Mouse (Mus musculus) adrenal gland, adult 2 months (tissue): ENCODE measurements around the gene Icam5. TPM values are rescaled to one million over a fixed set of nuclear protein-coding genes. Genes with fewer than 3 reads are reported as not detected.
A peak's percentile ranks its signal among the peaks of the same experiment; 100 is the strongest.
"Not testable (repeated sequence)": the region's sequence is repeated elsewhere in the genome, so short reads cannot be mapped to it uniquely, and the experiment has no call there.

Experiments used
- DNase-seq: peaks from one replicate; pipeline ENCODE4 v3.0.0; 2021
- microRNA-seq, 2 experiments: library from miRNA; unstranded; fragments of <30 nt; microRNA quantifications; one replicate each; pipeline ENCODE4 v1.2.0; 2021
- polyA plus RNA-seq: library from polyadenylated mRNA; depleted of rRNA; stranded (reverse); fragments of >200 nt; gene quantifications from 2 replicates; pipeline ENCODE4 v1.2.3, GENCODE M21; 2012; rRNA removed
- total RNA-seq, 2 experiments: library from RNA; stranded (reverse); gene quantifications; 2 replicates each; pipeline ENCODE4 v1.2.3; 2021

Icam5 gene
- total and polyA plus RNA-seq, 3 experiments: 0.17 to 0.48 (median 0.31) TPM

GRCm38 (mm10) chr9:21035586-21035985 lies 3.7 kb downstream of the Icam5 start:
- no peak for DNase-seq

GRCm38 (mm10) chr9:21036161-21036560 lies 4.3 kb downstream of the Icam5 start:
- no peak for DNase-seq

DNA sequence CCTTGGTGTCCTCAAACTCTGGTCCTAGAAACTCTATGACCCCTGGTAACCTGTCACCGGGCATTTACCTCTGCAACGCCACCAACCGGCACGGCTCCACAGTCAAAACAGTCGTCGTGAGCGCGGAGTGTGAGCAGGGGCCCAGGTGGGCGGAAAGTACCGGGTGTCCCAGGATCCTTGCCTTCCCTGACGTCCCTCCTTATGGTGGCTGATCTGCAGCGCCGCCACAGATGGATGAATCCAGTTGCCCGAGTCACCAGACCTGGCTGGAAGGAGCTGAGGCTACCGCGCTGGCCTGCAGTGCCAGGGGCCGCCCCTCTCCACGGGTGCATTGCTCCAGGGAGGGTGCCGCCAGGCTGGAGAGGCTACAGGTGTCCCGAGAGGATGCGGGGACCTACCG lies 4.8 kb downstream of the Icam5 start:
- no peak for DNase-seq

DNA sequence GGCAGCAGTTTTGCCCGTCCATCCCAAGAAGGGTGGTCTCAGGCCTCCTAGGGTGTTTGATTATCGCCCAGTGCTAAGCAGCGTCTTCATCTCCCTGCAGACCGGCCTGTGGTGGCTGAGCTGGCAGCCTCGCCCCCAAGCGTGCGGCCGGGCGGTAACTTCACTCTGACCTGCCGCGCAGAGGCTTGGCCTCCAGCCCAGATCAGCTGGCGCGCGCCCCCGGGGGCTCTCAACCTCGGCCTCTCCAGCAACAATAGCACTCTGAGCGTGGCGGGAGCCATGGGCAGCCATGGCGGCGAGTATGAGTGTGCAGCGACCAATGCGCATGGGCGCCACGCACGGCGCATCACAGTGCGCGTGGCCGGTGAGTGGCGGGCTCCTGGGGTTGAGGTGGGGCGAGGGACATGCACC lies 5.6 kb downstream of the Icam5 start:
- peak; percentile 13 for DNase-seq

DNA sequence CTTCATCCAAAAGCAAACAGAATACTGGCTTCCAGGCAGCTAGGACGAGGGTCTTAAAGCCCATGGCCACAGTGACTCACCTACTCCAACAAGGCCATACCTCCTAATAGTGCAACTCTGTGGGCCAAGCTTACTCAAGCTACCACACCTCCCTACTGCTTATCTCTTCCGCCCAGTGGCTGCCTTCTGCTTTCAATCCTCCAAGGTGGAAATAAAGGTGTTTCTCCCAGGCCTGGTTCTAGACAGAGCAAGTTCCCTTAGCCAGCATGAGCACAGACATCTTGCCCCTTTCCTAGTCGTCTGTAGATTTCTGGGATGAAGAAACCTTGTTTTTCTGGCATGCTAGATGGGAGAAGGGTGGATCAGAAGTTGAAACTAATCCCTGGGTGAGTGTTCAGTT lies 7.9 kb downstream of the Icam5 start:
- no peak for DNase-seq

- peak; percentile 36 for DNase-seq
Measured at GRCm38 (mm10) chr9:21041308-21041707, 9.4 kb downstream of the Icam5 start.

DNA sequence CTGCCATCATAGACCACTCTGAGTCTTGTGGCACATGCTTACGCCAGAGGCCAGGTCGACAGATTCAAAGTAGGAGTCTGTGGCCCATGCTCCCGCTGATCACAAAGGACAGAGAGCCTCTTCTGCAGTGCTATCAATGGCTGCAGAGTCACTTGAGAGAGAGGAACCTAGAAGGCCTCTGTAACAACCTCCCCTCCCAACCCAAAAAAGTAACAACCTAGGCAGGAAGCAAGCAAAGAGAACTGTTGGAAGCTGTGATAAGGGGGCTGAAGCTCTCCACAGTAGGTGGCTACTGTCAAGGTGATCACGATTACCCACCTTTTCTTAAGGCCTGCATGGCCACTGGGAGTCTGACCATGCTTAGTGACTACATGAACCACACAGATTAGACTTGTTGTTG lies 11.7 kb downstream of the Icam5 start:
- DNase-seq: no peak

DNA sequence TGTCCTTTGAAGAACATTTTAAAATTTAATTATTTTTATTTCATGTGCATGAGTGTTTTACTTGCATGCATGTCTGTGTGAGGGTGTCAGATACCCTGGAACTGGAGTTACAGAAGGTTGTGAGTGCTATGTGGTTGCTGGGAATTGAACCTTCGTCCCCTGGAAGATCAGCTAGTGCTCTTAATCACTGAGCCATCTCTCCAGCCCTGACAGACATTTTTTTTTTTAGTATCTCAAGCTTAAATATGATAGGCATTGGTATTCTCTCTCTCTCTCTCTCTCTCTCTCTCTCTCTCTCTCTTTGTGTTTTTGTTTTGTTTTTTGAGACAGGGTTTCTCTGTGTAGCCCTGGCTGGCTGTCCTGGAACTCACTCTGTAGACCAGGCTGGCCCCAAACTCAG lies 12.9 kb downstream of the Icam5 start:
- DNase-seq: not testable (repeated sequence)

GRCm38 (mm10) chr9:21045235-21045634 lies 13.4 kb downstream of the Icam5 start:
- no peak for DNase-seq

- no peak for DNase-seq
Measured at GRCm38 (mm10) chr9:21051578-21051977, 19.7 kb downstream of the Icam5 start.

DNA sequence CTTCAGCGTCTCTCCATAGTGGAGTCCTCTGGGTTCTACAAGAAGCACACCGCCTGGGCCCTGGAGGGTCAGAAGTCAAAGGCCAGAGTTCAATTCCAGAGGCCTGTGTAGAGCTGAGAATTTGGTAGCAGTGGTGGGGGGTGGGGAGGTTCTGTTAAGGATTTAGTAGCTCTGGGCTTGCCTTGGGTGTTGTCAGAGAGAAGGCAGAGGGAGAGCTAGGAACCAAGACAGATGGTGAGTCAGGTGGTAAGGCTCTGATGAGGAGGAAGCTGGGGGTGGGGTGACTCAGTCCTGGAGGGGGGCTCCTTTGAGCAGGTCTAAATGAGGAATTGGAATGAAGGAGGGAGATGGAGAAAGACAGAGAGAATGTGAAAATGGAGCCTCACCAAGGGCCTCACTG lies 31.1 kb downstream of the Icam5 start:
- DNase-seq: no peak

DNA sequence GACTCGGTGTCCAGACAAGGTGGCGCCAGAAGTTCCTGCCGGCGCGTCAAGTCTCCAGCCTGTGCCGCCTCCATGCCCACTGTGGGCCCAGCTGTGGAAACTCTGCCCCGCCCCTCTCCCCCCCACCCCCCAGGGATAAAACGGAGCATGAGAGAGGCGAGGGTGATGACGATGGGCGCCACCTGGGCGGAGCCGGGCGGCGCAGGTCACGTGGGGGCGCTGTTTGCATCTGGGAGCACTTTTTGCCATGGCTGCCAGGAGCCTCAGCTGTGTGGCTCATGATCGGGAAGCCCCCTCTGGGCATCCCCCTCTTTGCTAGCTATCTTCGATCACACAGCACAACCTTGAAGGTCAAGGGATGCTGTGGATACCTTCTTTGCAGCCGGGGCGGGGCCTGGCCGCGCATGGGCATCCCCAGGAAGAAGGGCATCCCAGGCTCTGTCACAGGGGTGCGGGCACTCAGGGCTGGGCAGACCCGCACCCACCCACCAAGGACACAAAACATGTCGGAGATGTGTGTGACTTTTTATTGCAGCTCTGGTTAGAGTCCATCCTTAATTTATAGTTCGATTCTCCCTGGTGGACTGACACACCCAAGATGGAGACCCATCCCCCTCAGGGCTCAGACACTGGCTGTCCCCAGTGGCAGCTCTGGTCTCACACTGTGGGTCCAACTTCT lies 35.3 kb downstream of the Icam5 start, which contains the start of gene Zglp1:
Gene Zglp1, minus strand, starts transcription at position 88 of the 679 bp plus-strand sequence.
- no peak for DNase-seq

DNA sequence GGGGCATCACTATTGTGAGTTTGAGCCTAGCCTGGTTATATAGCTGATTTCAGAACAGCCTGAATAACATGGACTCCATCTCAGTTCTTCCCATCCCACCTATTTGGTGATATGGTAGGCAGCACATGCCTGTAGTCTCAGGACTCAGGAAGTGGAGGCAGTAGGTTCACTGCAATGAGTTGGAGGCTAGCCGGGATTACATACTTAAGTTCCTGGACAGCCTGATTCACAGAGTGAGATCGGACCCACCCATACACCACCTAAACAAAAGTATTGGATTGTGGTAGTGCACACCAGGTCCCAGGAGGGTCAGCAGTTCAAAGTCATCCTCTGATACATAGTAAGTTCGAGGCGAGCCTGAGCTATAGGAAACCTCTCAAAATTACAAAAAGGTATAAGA lies 40.8 kb downstream of the Icam5 start:
- no peak for DNase-seq

- peak; percentile 92 for DNase-seq
Measured at GRCm38 (mm10) chr9:21073044-21073840, 41.4 kb downstream of the Icam5 start, which contains the start of the genes Gm49373 and Fdx1l. Gene Gm49373, minus strand, starts transcription at chr9:21073096. Gene Fdx1l, minus strand, starts transcription at chr9:21073614.

- no peak for DNase-seq
Measured at GRCm38 (mm10) chr9:21074173-21074572, 42.3 kb downstream of the Icam5 start.

GRCm38 (mm10) chr9:21075625-21076024 lies 43.8 kb downstream of the Icam5 start:
- no peak for DNase-seq

DNA sequence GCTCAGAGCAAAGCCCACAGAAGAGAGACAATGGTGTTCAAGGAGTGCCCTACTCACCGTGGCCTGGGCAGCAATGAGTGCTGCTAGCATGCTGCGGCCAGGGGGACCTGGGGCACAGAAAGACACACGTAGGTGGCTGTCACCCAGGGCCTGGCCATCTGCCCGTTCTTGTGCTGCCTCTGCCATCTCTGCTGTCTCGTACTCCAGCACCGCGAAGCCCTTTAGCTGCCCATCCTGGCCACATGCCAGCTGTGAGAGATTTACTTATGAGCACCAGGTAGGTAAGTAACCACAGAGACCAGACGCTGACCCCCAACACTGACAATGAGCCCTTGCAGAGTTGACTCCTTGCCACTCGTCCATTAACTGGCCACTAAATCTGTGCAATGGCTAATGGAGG lies 49.3 kb downstream of the Icam5 start:
- no peak for DNase-seq

DNA sequence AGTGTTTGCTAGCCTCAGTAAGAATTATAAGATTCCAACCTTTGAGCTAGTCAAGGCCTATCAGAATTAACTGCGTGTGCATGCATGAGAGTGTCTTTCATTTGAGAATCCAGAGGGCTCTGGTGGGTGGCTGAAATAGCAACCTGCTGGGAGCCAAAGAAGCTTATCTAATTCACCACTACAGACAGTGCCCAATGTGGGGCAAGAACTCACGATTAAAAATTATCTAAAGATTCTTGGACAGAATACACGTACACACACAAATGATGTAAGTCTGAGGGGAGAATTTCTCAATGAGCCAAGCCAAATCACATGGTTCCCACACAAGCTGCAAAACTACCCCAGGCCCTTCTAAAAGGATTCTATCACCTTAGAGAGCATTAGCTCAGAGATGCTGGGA lies 51.5 kb downstream of the Icam5 start:
- DNase-seq: no peak

Small RNA genes within 50 kb of the gene (microRNA-seq; reads per million reads assigned to microRNA genes)
- gene Mir1900: 0 reads per million in 2 experiments
- 0.22 to 1.7 reads per million in 2 experiments for gene Mir7082

Other genes with a start within 250 kb of the Icam5 start
- gene Col5a3, start 217.0 kb upstream of the Icam5 start, total RNA-seq: 100 to 1,000 TPM in 1 of 2 experiments, 10 to 100 TPM in 1; 78.4 to 293 TPM
- 108 and 110 TPM in 2 replicates for gene Col5a3, start 217.0 kb upstream of the Icam5 start, polyA plus RNA-seq
- not detected for gene Rdh8, start 213.6 kb upstream of the Icam5 start, total RNA-seq
- not detected in 2 replicates for gene Rdh8, start 213.6 kb upstream of the Icam5 start, polyA plus RNA-seq
- 10 to 100 TPM; 19.4 to 20.1 TPM for gene A230050P20Rik, start 163.4 kb upstream of the Icam5 start, total RNA-seq
- gene A230050P20Rik, start 163.4 kb upstream of the Icam5 start, polyA plus RNA-seq: 140 and 164 TPM in 2 replicates
- gene Angptl6, start 152.3 kb upstream of the Icam5 start, total RNA-seq: 1 to 10 TPM; 3.3 TPM
- 4.0 and 6.5 TPM in 2 replicates for gene Angptl6, start 152.3 kb upstream of the Icam5 start, polyA plus RNA-seq
- 10 to 100 TPM; 27.6 to 44.4 TPM for gene Ppan, start 143.9 kb upstream of the Icam5 start, total RNA-seq
- 128 and 140 TPM in 2 replicates for gene Ppan, start 143.9 kb upstream of the Icam5 start, polyA plus RNA-seq
- 100 to 1,000 TPM; 156 to 170 TPM for gene Eif3g, start 133.4 kb upstream of the Icam5 start, total RNA-seq
- gene Eif3g, start 133.4 kb upstream of the Icam5 start, polyA plus RNA-seq: 123 and 133 TPM in 2 replicates
- 10 to 100 TPM; 43.0 to 44.0 TPM for gene Dnmt1, start 72.2 kb upstream of the Icam5 start, total RNA-seq
- 29.6 and 29.8 TPM in 2 replicates for gene Dnmt1, start 72.2 kb upstream of the Icam5 start, polyA plus RNA-seq
- gene S1pr2, start 55.3 kb upstream of the Icam5 start, total RNA-seq: 10 to 100 TPM; 20.4 to 26.6 TPM
- 14.8 and 15.7 TPM in 2 replicates for gene S1pr2, start 55.3 kb upstream of the Icam5 start, polyA plus RNA-seq
- gene Mrpl4, start 29.3 kb upstream of the Icam5 start, total RNA-seq: 100 to 1,000 TPM; 120 to 130 TPM
- gene Mrpl4, start 29.3 kb upstream of the Icam5 start, polyA plus RNA-seq: 245 and 270 TPM in 2 replicates
- 10 to 100 TPM; 10.8 to 19.1 TPM for gene Icam1, start 16.1 kb upstream of the Icam5 start, total RNA-seq
- 7.5 and 8.3 TPM in 2 replicates for gene Icam1, start 16.1 kb upstream of the Icam5 start, polyA plus RNA-seq
- gene Icam4, start 2.7 kb upstream of the Icam5 start, total RNA-seq: 1 to 10 TPM; 1.1 to 5.1 TPM
- 1.9 and 2.7 TPM in 2 replicates for gene Icam4, start 2.7 kb upstream of the Icam5 start, polyA plus RNA-seq
- not detected for gene Zglp1, start 35.0 kb downstream of the Icam5 start, total RNA-seq
- not detected in 2 replicates for gene Zglp1, start 35.0 kb downstream of the Icam5 start, polyA plus RNA-seq
- gene Gm49373, start 41.0 kb downstream of the Icam5 start, total RNA-seq: under 1 TPM; 0.24 to 0.43 TPM
- 0.18 and 0.19 TPM in 2 replicates for gene Gm49373, start 41.0 kb downstream of the Icam5 start, polyA plus RNA-seq
- gene Fdx1l, start 41.5 kb downstream of the Icam5 start, total RNA-seq: 10 to 100 TPM; 40.7 to 48.6 TPM
- 59.6 and 86.5 TPM in 2 replicates for gene Fdx1l, start 41.5 kb downstream of the Icam5 start, polyA plus RNA-seq
- gene Gm38431, start 59.9 kb downstream of the Icam5 start, total RNA-seq: 1 to 10 TPM in 1 of 2 experiments, under 1 TPM in 1; 0.90 to 2.5 TPM
- 68.5 and 74.0 TPM in 2 replicates for gene Gm38431, start 59.9 kb downstream of the Icam5 start, polyA plus RNA-seq
- gene Raver1, start 59.9 kb downstream of the Icam5 start, total RNA-seq: 10 to 100 TPM; 50.8 to 53.4 TPM
- gene Raver1, start 59.9 kb downstream of the Icam5 start, polyA plus RNA-seq: 52.8 and 76.4 TPM in 2 replicates
- 10 to 100 TPM; 12.7 to 14.6 TPM for gene Tyk2, start 99.2 kb downstream of the Icam5 start, total RNA-seq
- gene Tyk2, start 99.2 kb downstream of the Icam5 start, polyA plus RNA-seq: 23.5 and 25.8 TPM in 2 replicates
- gene Cdc37, start 117.9 kb downstream of the Icam5 start, total RNA-seq: 100 to 1,000 TPM; 179 to 202 TPM
- 58.3 and 59.0 TPM in 2 replicates for gene Cdc37, start 117.9 kb downstream of the Icam5 start, polyA plus RNA-seq
- 10 to 100 TPM in 1 of 2 experiments, 1 to 10 TPM in 1; 8.8 to 17.7 TPM for gene Pde4a, start 133.6 kb downstream of the Icam5 start, total RNA-seq
- gene Pde4a, start 133.6 kb downstream of the Icam5 start, polyA plus RNA-seq: 13.2 and 15.6 TPM in 2 replicates
- 10 to 100 TPM; 36.6 to 56.5 TPM for gene Keap1, start 207.3 kb downstream of the Icam5 start, total RNA-seq
- gene Keap1, start 207.3 kb downstream of the Icam5 start, polyA plus RNA-seq: 132 and 142 TPM in 2 replicates
- 1 to 10 TPM in 1 of 2 experiments, under 1 TPM in 1; 0.66 to 1.9 TPM for gene S1pr5, start 216.4 kb downstream of the Icam5 start, total RNA-seq
- 1.2 and 1.4 TPM in 2 replicates for gene S1pr5, start 216.4 kb downstream of the Icam5 start, polyA plus RNA-seq
- gene Atg4d, start 233.2 kb downstream of the Icam5 start, total RNA-seq: 10 to 100 TPM; 25.9 to 47.0 TPM
- gene Atg4d, start 233.2 kb downstream of the Icam5 start, polyA plus RNA-seq: 36.2 and 42.9 TPM in 2 replicates